Comparison of ENCODE assay signal across 9 mouse cellular contexts in the genomic region with DNA sequence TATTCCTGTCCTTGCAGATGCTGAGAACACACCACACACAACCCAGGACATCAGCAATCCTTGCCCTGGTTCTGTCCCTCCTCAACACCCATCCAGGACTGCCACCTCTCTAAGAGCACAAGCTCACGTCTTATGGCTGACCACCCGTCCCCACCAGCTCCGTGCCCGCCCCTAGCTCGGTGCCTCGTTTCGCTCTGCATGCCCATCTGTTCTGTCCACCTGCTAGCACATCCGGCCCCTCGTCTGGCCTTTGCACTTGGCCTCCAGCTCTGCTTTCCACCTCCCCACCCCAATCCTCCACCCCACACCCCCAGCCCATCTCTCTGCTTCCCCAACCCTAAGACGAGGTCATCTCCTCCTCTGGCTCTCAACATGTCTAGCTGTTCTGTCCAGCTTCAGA. TPM values are rescaled to one million over a fixed set of nuclear protein-coding genes. Genes with fewer than 3 reads are reported as not detected.
DNase-seq lines count a peak whose midpoint lies in the region; ATAC-seq and TF ChIP-seq lines count a peak whose summit lies in the region.
"Had no signal": no experiment of that assay in that cellular context is flagged by ENCODE, and none has a peak within 500 bp of the region (broad histone marks: within the 10 kb centered on the region; RNA-seq: fewer than 3 reads in every experiment).

No protein-coding gene starts in this region.

- H3K27ac ChIP-seq in liver, embryonic 11.5 days (ENCODE audit: low read depth, low read length) = peak overlapping the region; percentile 100
- 0 out of 2 replicates have a peak overlapping the region, but pooled peaks have one; percentile 100 for H3K27ac ChIP-seq in hindbrain, embryonic 15.5 days (replicated peaks)
- peak overlapping the region; percentile 100; the same call in 1 of the 2 replicates for H3K27ac ChIP-seq in liver, postnatal 0 days (ENCODE audit: low read depth)

- peak; percentile 47 for DNase-seq in cerebellum, adult 11 months
- DNase-seq in cerebellum, postnatal 4 days (ENCODE audit: low spot score in 2 of 2) = no peak
- DNase-seq in liver, embryonic 11.5 days (ENCODE audit: low spot score) = no peak
- no peak for DNase-seq in liver
- no peak for DNase-seq in liver, postnatal 0 days
- no peak for DNase-seq in T-cell, adult 2 months (ENCODE audit: low spot score)
- no peak for DNase-seq in urinary bladder, postnatal 4 days (ENCODE audit: low spot score in 2 of 2)
- DNase-seq: lung, postnatal 14 days had no signal

- no peak for ATAC-seq in liver, embryonic 11.5 days (replicated peaks; ENCODE audit: low FRiP score)
- no peak for ATAC-seq in hindbrain, embryonic 15.5 days (ENCODE audit: low FRiP score, low read depth)
- ATAC-seq in liver, postnatal 0 days = no peak

- no peaks in the 10 kb centered on the region for H3K36me3 ChIP-seq in liver, embryonic 11.5 days (ENCODE audit: control insufficient read depth, insufficient read depth, low read length)
- H3K36me3 ChIP-seq in hindbrain, embryonic 15.5 days = no peaks in the 10 kb centered on the region
- no peaks in the 10 kb centered on the region for H3K36me3 ChIP-seq in liver, postnatal 0 days (replicated peaks; ENCODE audit: insufficient read depth, low read length)

- H3K4me1 ChIP-seq in liver, embryonic 11.5 days (replicated peaks; ENCODE audit: control insufficient read depth, insufficient read depth, low read length) = peaks cover 72% of the 10 kb centered on the region
- peaks cover 51% of the 10 kb centered on the region for H3K4me1 ChIP-seq in hindbrain, embryonic 15.5 days (replicated peaks)
- peaks cover 62% of the 10 kb centered on the region for H3K4me1 ChIP-seq in liver, postnatal 0 days (ENCODE audit: insufficient read depth)

- WGBS in liver, embryonic 11.5 days = 80% methylated on average over 10 of the region's 10 CpGs
- 68% methylated on average over 10 of the region's 10 CpGs for WGBS in hindbrain, embryonic 15.5 days
- WGBS in liver, postnatal 0 days (ENCODE audit: insufficient replicate concordance) = 85% methylated on average over 10 of the region's 10 CpGs

- H3K27me3 ChIP-seq in liver, embryonic 11.5 days (replicated peaks; ENCODE audit: control insufficient read depth, insufficient read depth, low read length) = no peaks in the 10 kb centered on the region
- H3K27me3 ChIP-seq in hindbrain, embryonic 15.5 days = no peaks in the 10 kb centered on the region
- H3K27me3 ChIP-seq in liver, postnatal 0 days (ENCODE audit: insufficient read depth, low read length) = no peaks in the 10 kb centered on the region

- no peak for TF ChIP-seq CTCF in liver, postnatal 0 days (IDR thresholded peaks at IDR 0.05; ENCODE audit: low read depth)

- TF ChIP-seq EP300 in liver, postnatal 0 days (IDR thresholded peaks at IDR 0.05; ENCODE audit: low read depth) = no peak

- no peak overlapping the region for H3K4me3 ChIP-seq in liver, embryonic 11.5 days (ENCODE audit: low read depth, low read length)
- H3K4me3 ChIP-seq in hindbrain, embryonic 15.5 days = no peak overlapping the region
- H3K4me3 ChIP-seq in liver, postnatal 0 days (ENCODE audit: low read depth, low read length) = no peak overlapping the region

- H3K4me2 ChIP-seq in liver, embryonic 11.5 days = no peak overlapping the region; the same call in 1 of the 2 replicates
- no peak overlapping the region for H3K4me2 ChIP-seq in hindbrain, embryonic 15.5 days
- H3K4me2 ChIP-seq in liver, postnatal 0 days (ENCODE audit: low read depth, low read length) = no peak overlapping the region

- H3K9me3 ChIP-seq in liver, embryonic 11.5 days (ENCODE audit: control insufficient read depth, low read length) = no peaks in the 10 kb centered on the region
- no peaks in the 10 kb centered on the region for H3K9me3 ChIP-seq in hindbrain, embryonic 15.5 days
- H3K9me3 ChIP-seq in liver, postnatal 0 days (ENCODE audit: low read length) = no peaks in the 10 kb centered on the region

- H3K9ac ChIP-seq in liver, embryonic 11.5 days (ENCODE audit: low read depth, low read length) = peak overlapping the region; percentile 20; the same call in 1 of the 2 replicates
- no peak overlapping the region for H3K9ac ChIP-seq in hindbrain, embryonic 15.5 days
- no peak overlapping the region for H3K9ac ChIP-seq in liver, postnatal 0 days (replicated peaks)

RNA-seq across cellular contexts. Expression of a gene that starts 8.9 kb away (rescaled TPM):
- polyA plus RNA-seq in liver, embryonic 11.5 days (2014; fragmentation: Nextera tagmentation; extraction: Ambion mirVana) = 49.1 and 55.8 TPM in 2 replicates
- 71.8 and 79.2 TPM in 2 replicates for polyA plus RNA-seq in hindbrain, embryonic 15.5 days (2015; fragmentation: Nextera tagmentation; extraction: Ambion mirVana)
- polyA plus RNA-seq in liver, postnatal 0 days (2015; fragmentation: Nextera tagmentation; extraction: Ambion mirVana) = 16.9 and 21.9 TPM in 2 replicates
